Mouse (Mus musculus) megakaryocyte, embryonic 14.5 days (primary cell): ENCODE results near the gene Shoc2.

Source experiments
- FLI1 ChIP-seq: IDR thresholded peaks from 2 replicates; pipeline ENCODE4 v1.6.1; 2012; ENCODE audit warnings: low read length, inconsistent platforms, mixed read lengths
- GATA1 ChIP-seq: IDR thresholded peaks from 3 replicates; pipeline ENCODE4 v1.6.1; 2012; ENCODE audit warnings: mixed read lengths, low read length, inconsistent platforms, borderline replicate concordance

DNA sequence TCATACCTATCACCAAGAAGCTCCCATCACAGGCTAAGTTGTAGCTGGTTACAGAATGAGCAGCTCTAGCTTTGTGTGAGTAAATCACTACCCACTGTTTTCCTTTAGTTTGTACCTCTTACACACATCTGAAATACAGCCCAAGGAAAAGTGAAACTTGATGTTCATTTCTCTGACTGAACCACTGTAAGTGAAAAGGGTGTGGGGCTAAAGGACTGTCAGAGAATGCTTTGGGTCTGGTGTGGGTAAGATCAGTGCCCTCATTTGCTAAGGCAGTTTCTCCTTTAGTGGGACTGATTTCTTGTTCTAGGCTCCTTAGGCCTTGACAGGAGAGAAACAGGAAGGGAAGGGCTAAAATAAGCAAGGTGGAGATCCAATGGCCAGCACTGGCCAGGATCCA lies 10.1 kb upstream of the Shoc2 start:
- TF ChIP-seq GATA1, result no peak
- no peak for TF ChIP-seq FLI1
